Mouse (Mus musculus) ES-CJ7 (cell line): ENCODE data around the gene Sdr16c6.

ENCODE experiments used
- DNase-seq: peaks from one replicate; pipeline ENCODE4 v3.0.0; 2011; ENCODE audit warnings: low read depth, low spot score

The Sdr16c6 gene

DNA sequence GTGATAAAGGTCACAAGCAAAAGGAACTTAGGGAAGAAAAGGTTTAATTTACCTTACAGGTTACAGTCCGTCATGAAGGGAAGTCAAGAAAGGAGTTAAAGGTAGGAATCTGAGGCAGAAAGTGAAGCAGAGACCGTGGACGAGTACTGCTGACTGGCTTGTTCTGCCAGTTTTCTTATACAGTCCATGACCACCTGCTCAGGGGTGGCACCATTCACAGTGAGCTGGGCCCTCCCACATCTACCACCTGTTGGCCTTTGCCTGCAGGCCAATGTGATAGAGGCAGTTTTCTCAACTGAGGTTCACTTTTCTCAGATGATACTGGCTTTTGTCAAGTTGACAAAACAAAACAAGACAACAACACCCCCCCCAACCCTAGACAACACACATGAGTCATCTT is at the start of gene Sdr16c6:
Sdr16c6 (minus strand) TSS at position 151 of the 400 bp plus-strand sequence.
- no peak for DNase-seq

DNA sequence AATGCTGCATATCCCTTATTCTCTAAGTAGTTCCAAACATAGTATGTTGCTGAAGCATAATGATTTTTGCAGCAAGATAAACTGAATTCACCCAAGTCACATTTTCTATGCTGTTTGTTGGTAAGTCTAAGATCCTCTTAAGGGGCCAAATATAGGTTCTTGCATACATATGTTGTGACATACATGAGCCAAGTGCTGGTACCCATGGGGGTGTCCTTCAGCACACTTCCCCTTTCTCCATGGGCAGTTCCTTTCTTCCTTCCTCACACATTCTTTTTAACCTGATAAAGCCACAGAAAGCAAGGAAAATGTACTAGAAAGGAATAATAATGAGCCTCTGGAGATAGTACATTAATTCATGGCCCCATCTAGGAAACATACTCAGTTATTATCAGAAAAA is 2.9 kb upstream of the Sdr16c6 start:
- DNase-seq, result no peak

DNA sequence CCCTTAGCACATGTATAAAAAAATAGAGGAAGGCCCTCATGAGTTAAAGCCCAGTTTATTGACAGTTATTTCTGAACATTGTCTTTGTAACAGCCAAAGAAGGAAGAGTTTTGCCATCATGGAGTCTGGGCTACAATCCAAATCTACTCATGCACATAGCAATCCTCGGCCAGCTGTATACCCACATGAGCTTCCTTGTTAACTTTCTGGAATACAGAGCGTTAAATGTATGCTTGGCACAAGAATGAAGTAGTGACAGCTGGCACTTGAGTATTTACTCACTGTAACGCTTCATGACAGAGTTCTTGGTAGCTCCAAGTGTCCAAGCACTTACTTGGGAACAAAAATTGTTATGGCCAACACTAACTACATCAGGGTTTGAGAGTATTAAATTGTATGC is 1.8 kb upstream of the Sdr16c6 start:
- DNase-seq, result no peak

DNA sequence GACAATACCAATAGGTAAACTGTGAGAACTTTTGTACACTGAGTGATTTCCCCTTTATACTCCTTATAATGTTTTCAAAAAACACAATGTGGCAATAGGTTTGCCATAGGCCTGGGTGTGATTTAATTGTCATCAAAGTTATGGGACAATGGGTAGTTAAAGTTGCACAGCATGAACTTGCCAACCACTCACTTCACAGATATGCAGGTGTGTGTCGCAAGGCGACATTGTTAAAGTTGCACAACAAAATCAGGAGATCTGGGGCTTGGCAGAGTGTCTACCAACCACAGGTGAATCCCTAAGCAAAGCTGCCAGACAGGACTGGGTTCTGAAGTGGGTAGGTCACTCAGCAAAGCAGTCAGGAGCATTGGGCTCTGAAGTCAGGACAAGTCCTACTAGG is 1.3 kb downstream of the Sdr16c6 start:
- DNase-seq, result no peak
